Mouse (Mus musculus) liver, adult (tissue): Measurements from ENCODE around the gene Wsb2.

Source experiments
- GATA4 ChIP-seq: IDR thresholded peaks from 2 replicates; pipeline ENCODE4 v1.6.1; 2014; ENCODE audit warnings: mild to moderate bottlenecking, low read length; ENCODE audit not compliant: insufficient replicate concordance

The Wsb2 gene

GRCm38 (mm10) chr5:117365904-117366561 lies 8.9 kb downstream of the Wsb2 start:
- 0 out of 2 replicates have a peak, but pooled peaks have one; percentile 54 for TF ChIP-seq GATA4

GRCm38 (mm10) chr5:117367206-117367605 lies 10.1 kb downstream of the Wsb2 start:
- no peak for TF ChIP-seq GATA4

- TF ChIP-seq GATA4: no peak
Observed at GRCm38 (mm10) chr5:117370592-117370991, 13.5 kb downstream of the Wsb2 start.

GRCm38 (mm10) chr5:117373418-117373817 lies 16.3 kb downstream of the Wsb2 start:
- TF ChIP-seq GATA4: no peak

GRCm38 (mm10) chr5:117374372-117375049 lies 17.4 kb downstream of the Wsb2 start:
- no peak for TF ChIP-seq GATA4

GRCm38 (mm10) chr5:117376331-117376761 lies 19.2 kb downstream of the Wsb2 start:
- TF ChIP-seq GATA4: no peak

- no peak for TF ChIP-seq GATA4
Observed at GRCm38 (mm10) chr5:117380199-117380598, 23.1 kb downstream of the Wsb2 start.

- TF ChIP-seq GATA4: no peak
Observed at GRCm38 (mm10) chr5:117381785-117382184, 24.7 kb downstream of the Wsb2 start.

GRCm38 (mm10) chr5:117383198-117383597 lies 26.1 kb downstream of the Wsb2 start:
- TF ChIP-seq GATA4: no peak

- TF ChIP-seq GATA4: no peak
Observed at GRCm38 (mm10) chr5:117388296-117388751, 31.2 kb downstream of the Wsb2 start.

- TF ChIP-seq GATA4: no peak
Observed at GRCm38 (mm10) chr5:117388877-117389276, 31.8 kb downstream of the Wsb2 start, which contains the start of gene Rfc5. Gene Rfc5 (minus strand): TSS chr5:117389047.

- no peak for TF ChIP-seq GATA4
Observed at GRCm38 (mm10) chr5:117390895-117391294, 33.8 kb downstream of the Wsb2 start.

- TF ChIP-seq GATA4: no peak
Observed at GRCm38 (mm10) chr5:117395834-117396233, 38.7 kb downstream of the Wsb2 start.

GRCm38 (mm10) chr5:117396596-117397014 lies 39.5 kb downstream of the Wsb2 start:
- TF ChIP-seq GATA4: no peak

GRCm38 (mm10) chr5:117397371-117397770 lies 40.3 kb downstream of the Wsb2 start:
- TF ChIP-seq GATA4: no peak

GRCm38 (mm10) chr5:117398007-117398550 lies 41.0 kb downstream of the Wsb2 start:
- TF ChIP-seq GATA4: no peak

GRCm38 (mm10) chr5:117399281-117399680 lies 42.2 kb downstream of the Wsb2 start:
- no peak for TF ChIP-seq GATA4

GRCm38 (mm10) chr5:117403609-117404008 lies 46.5 kb downstream of the Wsb2 start:
- TF ChIP-seq GATA4: no peak
